Mouse (Mus musculus) natural killer cell, adult 2 months (primary cell): ENCODE data around the gene Srebf2.
"Not testable (repeated sequence)": the region's sequence is repeated elsewhere in the genome, so short reads cannot be mapped to it uniquely, and the experiment has no call there.

Experiments
- DNase-seq, 2 experiments: peaks; one replicate each; pipeline ENCODE4 v3.0.0; 2022; ENCODE audit warnings: low spot score in 2 of 2

Gene Srebf2

DNA sequence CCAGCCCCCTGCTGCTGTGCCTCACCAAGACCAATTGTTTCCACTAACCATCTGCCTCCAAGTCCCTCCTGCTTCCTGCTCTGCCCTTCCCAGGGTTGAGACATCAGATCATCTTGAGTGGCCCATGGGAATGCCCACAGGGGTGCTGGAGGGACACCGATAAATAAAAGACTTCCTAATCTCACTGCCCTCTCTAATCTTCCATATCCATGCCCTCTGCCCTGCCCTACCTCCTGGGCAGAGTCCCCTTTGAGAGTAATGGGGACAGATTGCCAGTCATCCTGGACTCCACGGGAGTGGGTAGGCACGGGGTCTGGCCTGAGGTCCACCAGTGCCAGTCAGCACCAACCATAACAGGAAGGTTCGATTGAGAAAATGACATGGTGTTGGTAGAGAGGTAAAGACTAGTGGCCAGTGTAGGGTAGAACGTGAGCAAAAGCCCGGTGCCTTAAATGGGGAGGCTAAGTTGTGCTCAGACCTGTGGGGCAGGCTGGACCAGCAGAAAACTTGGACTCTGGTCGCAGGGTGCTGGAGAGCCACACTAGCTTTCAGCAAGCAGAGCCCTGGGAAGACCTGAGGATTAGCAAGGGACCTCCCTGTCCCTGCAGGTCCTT, 77.7 kb downstream of the Srebf2 start:
- DNase-seq, result no peak

DNA sequence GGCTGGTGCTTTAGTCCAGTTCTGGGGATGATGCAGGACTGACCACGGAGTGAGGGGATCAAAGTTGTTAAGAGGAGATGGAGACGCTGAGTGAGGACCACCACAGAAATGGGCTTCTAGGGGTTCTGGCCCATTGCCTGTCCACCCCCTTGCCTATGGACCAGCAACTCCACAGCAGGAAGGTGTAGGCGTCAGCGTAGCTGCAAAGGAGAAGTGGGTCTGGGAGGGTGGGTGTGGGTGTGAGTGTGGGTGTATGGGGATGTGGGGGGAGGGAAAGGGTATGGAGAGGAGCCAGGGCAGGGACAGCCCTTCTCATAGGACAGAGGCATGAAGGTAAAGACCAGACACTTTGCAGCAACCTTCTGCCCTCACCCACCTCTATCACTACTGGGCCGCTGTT, 78.8 kb downstream of the Srebf2 start:
- no peak for DNase-seq

DNA sequence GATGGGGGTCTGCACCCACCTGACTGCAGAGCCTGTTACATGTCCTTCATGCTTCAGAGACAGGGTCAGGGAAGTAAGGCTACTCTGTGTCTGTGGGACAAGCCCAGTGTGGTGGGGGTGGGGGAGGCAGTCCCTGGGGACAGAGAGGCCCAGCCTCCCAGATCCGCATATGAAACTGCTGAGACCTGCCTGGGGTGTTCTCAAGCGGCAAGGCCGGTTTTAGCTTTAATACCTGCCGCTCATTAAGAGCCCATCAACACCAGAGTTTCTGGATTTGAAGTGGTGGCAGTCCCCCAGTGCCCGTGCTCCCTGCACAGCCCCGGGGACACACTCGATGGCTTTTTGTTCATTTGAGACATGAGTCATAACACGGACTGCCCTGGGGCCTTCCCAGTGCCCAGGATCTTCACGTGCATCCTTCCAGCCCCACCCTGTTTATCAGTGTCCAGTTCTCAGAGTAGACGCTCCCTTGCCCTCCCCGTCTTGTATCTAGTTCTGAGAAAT, 82.6 kb downstream of the Srebf2 start:
- DNase-seq, result peak in 1 of 2 experiments; percentile 56

DNA sequence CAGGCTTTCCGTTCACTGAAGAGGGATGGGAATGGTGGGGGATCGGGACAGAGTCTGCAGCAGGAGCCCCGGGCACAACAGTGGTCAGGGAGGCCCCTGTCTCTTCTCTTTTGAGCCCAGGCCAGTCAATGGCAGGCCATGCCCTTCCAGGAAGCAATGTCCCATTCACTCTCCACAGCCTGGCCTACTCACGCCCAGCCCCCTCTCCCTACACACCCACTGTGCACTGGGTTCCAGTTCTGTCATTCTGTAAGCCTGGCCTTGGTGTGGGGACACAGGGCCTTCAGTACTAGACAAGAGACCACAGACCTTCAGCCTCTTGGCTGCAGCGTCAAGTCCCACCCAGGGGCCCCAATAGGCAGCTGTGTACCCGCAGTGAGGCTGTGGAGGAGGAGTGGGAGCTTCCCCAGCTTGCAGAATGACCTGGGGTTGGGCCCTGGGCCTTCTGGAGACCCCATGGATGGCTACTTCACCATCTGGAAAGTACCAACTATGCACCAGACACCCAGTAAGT, 83.2 kb downstream of the Srebf2 start:
- no peak for DNase-seq

DNA sequence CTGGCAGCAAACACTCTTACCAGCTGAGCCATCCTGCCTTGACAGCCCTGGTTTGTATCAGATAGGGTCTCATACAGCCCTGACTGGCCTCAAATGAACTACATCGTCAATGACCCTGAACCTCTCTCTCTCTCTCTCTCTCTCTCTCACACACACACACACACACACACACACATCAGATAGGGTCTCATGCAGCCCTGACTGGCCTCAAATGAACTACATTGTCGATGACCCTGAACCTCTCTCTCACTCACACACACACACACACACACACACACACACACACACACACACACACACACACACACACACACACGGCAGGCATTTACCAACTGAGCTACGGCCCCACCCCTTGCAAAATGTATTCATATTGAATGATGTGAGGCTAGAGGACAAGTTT, 84.1 kb downstream of the Srebf2 start:
- DNase-seq, result no peak

DNA sequence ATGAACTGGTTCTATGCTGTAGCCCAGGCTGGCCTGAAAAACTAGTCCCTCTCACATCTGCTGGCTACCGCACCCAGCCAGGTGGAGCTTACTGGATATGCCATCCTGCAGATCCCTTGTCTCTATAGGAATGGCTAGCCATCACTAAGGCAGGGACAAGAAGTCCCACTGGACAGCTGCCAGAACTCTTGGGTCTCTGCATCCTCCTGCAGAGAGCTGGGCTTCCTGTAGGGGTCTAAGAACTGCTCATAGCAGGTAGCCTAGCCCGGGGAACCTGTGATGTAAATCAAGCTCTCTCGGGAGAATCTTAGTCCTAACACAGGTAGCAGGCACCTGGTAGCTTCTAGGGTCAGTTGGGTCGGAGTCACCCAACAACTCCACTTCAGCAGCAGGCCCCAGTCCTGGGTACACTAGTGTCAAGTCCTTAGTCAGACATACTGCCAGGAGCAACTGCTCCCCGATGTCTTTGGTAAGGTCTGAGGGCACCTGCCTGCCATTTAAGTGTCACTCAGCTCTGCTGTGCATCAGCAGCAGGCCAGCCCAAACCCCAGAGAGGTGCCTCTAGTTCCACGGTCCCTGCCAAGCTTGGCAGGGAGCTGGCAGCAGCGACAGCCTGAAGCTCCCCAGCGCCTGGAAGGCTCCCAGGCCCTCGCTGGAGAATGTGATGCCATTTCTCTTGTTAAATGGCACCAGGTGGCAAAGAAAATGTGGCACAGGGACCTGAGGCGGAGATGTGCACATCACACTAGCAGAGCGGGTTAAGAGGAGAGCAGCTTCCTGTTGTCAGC, 84.8 kb downstream of the Srebf2 start:
- no peak for DNase-seq

DNA sequence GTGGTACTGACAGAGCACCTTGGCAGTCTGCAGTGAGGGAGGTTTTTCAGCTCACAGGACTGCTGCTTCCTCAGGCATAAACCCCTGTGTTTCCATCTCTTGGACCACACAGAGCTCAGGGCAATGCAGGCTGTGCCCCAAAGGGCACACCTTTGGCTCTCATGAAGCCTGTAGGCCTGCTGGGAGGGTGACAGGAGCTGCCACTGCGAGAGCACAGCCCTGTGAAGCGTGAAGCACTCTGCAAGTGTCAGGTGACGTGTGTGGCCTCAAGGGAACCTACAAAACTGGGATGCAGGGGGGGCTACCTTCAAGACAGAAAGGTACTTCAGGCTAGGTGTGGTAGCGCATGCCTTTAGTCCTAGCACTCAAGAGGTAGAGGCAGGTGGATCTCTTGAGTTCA, 85.7 kb downstream of the Srebf2 start:
- no peak for DNase-seq

DNA sequence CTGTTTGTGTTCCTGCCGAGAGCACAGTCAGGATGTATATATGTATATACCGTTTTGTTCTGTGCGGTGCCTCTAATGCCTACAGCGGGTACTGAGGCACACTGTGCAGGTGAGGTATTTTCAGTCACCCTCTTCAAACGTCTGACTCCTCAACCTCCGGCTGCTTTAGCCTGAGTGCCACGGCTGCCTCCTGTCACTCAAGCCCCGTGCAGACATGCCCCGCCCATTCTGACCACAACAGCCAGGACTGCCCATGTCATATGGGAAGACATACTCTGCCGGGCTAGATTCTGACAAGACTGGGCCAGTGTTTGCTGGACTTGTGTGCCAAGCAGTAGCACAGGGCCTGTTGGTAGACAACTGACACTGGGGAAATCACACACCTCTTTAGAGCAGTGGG, 88.7 kb downstream of the Srebf2 start:
- no peak for DNase-seq

DNA sequence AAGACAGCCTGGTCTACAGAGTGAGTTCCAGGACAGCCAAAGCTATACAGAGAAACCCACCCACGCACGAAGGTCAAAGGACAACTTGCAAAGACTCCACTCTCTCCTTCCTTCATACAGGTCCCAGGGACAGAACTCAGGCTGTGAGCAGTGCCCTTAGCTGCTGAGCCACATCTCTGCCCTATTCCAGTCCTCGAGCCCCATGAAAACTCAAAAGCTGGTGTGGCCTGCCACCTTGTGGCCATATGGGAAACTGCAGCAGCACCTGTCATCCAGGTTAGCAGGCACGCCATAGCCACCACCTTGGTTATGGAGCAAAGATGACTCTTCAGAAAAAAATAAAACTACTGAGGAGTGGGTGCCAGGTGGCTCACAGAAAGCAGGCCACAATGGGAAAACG, 89.6 kb downstream of the Srebf2 start:
- DNase-seq, result peak; percentile 78 to 87

DNA sequence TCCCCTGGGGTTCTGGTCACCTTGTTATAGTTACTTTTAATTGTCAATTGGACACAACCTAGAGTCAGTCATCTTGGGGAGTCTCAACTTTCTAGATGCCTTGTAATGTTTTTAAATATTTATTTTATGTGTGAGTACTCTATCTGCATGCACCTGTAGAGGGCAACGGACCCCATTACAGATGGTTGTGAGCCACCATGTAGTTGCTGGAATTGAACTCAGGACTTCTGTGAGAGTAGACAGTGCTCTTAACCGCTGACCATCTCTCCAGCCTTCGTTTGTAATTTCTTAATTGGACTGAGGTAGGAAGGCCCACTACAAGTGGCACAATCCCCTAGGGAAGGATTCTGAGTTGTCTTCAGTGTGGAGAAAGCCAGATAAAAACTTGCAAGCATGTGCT, 96.3 kb downstream of the Srebf2 start:
- DNase-seq, result no peak

DNA sequence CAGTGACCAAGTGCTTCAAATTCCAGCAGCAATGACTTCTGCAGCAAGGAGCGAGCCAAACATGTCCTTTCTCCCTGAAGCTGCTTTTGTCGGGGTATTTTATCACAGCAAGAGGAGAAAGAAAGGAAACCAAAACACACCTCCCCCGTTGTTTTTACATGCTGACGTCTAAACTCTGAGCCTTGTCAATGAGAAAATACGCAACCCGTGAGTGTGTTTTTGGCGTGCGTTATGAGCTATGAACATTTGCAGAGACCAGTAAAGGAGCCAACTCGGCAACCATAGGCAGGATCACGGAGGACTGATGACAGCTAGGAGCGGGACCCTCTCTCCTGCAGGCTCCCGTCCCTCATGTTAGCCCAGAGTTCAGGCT, 96.7 kb downstream of the Srebf2 start:
- DNase-seq, result no peak

DNA sequence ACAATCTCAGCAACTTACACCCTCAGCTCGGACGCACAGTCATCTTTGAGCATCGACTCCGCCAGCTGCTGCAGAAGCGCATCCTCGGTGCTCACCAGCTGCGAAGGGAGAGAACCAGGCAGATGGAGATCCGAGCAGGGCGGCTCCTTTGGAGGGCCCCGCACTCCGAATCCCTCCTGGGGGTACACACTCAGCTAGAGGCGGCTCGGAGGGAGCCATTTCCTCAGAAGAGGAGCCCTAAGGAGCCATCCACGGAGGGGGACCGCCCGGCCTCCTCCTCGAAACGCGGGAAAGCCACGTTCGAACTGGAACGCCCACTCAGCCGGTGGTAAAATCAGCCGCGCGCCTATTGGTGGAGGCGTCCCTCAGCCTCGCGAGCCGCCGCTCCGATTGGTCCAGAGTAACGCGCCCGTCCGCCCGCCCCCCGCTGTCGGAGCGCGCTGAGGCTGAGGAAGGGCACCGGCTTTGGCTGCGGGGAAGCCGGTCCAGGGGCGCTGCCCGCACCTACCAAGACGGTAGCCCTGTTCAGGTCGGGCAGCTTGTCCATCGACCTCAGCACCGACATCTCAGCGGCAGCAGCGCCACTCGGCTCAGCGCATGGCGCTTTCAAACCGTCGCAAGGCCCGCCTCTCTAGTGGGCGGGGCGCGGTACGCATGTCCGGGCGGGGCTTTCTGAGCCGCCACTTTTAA, 97.3 kb downstream of the Srebf2 start, which contains the start of gene Cenpm:
Gene Cenpm (minus strand): TSS at position 634 of the 690 bp plus-strand sequence.
- peak; percentile 86 to 90 for DNase-seq

DNA sequence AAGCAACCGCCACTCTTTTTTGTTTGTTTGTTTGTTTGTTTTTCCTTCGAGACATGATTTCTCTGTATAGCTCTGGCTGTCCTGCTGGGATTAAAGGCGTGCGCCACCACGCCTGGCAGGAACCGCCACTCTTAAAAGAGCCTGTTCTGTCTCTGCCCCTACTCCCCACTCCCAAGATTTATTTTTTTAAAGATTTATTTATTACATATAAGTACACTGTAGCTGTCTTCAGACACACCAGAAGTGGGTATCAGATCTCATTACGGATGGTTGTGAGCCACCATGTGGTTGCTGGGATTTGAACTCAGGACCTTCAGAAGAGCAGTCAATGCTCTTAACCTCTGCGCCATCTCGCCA, 97.8 kb downstream of the Srebf2 start:
- not testable (repeated sequence) for DNase-seq

DNA sequence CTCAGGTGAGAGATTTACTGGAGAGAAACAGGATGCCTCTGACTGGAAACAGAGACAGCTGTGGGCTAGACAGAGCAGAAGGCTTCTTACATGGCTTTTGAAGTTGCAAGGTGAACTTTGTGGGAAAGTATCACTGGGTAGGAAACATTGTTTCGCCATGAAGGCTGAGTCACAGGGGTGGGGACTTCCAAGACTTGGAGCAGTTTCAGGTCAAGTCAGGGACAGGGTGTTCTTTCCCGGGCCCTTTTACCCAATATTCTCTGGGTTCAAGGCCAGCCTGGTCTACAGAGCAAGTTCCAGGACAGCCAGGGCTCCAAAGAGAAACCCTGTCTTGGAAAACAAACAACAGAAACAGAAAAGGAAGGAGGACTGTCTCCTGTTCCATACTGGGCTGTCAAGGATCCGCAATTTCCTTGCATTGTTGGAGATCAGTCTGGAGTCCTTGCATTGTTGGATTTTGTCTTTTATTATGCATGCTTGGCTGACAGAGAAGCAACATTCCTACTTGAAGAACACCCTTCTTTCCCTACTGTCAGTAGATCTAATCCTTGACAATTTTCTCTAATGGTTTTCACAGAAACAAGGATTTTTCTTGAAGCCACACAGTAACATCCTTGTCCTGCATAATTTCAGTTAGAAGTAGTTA, 100.3 kb downstream of the Srebf2 start:
- no peak for DNase-seq

DNA sequence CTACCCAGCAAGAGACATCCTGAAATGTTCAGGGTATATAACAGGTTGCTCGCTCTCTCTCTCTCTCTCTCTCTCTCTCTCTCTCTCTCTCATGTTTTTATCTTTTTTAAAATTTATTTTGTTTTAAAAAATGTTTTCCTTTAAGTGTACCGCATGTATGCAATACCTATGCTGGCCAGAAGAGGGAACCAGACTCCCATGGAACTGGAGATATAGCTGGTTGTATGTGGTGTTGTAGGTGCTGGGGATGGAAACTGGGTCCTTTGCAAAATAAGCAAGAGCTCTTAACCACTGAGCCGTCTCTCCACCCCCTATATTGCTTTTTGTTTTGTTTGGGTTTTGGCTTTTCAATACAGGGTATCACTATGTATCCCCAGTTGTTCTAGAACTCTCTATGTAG, 104.6 kb downstream of the Srebf2 start:
- no peak for DNase-seq

DNA sequence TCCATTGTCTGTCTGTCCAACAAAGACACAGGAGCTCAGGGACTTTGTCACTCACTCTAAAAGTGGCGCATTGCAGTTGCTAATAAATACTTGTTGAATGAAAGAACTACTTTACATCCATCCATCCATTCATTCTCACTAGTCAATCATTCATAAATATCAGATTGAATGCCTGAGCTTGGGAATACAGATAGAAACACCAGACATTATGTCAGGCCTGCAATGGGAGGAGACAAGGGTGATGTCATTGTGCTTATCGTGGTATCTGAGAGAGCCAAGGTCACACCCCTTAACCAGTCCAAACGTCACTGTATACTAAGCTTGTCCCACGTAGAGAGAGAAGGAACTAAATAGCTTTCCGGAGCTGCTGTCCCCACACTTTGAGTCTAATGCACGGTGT, 105.1 kb downstream of the Srebf2 start, which contains the start of gene 1500009C09Rik:
Gene 1500009C09Rik (plus strand): TSS at position 301 of the 400 bp plus-strand sequence.
- DNase-seq, result no peak
